Mouse (Mus musculus): Measurements from ENCODE around the gene Plin1.
A peak's percentile ranks its signal among the peaks of the same experiment; 100 is the strongest.

The Plin1 gene

DNA sequence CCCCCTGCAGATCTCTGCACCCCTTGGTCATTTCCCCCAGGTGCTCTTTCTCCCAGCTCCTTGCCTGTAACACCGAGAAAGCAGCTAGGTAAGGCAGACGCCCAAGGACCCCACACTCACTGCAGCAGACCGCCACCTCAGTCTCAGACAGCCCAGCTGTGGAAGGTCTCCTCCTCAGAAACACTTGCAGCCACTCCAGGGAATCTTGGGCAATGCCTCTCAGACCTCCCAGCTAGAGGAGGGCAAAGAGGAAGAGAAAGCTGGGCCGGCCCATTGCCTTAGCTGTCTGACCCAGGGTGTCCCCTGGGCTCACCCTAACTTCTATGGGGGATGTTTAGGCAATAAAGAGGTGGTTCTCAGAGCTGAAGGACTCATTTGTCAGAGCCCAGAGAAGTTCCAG, at the start of gene Plin1:
TSS of gene Plin1 (minus strand) at position 282 of the 400 bp plus-strand sequence.
- no peak for DNase-seq

DNA sequence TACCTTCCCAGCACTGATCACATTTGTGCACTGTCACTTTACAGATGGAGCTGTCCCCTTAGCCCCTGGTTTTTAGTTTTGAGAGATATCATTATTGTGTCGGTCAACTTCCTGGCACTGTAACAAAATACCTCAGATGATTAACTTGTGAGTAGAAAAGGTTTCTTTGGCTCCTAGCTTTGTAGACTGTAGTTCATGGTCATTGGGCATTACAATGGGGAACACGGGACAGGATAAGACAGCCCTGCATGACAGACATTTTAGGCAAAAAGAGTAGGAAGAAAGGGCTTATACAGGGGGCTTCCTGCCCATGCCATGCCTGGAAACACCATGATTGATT, 49.8 kb upstream of the Plin1 start:
- no peak for DNase-seq

DNA sequence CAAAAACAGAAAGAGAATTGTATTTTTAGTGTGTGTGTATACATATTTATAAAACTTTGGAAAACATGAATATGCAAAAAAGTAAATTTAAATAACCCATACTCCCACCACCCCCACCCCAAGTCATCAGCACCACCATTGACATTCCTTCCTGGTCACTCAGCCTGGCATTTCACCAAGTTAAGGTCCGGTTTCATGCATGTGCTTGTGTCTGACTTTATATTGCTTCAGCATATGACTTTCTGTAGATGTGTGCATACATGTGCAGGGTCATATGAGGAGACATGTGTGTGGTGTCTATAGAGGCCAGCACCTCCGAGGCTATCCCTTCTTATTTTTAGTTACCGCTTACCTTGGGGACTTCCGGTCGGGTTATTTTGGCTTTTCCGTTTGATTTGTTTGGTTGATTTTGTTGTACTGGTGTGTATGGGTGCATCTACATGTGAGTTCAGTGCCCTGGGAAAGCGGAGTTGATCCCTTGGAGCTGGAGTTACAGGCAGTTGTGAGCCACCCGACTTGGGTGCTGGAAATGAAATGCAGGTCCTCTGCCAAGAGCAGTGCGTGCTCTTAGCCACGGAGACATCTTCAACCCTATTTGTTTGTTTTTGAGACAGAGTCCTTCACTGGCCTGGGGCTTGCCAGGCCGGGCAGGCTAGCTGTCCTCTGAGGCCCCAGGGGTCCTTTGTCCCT, 49.3 kb upstream of the Plin1 start:
- DNase-seq: no peak

DNA sequence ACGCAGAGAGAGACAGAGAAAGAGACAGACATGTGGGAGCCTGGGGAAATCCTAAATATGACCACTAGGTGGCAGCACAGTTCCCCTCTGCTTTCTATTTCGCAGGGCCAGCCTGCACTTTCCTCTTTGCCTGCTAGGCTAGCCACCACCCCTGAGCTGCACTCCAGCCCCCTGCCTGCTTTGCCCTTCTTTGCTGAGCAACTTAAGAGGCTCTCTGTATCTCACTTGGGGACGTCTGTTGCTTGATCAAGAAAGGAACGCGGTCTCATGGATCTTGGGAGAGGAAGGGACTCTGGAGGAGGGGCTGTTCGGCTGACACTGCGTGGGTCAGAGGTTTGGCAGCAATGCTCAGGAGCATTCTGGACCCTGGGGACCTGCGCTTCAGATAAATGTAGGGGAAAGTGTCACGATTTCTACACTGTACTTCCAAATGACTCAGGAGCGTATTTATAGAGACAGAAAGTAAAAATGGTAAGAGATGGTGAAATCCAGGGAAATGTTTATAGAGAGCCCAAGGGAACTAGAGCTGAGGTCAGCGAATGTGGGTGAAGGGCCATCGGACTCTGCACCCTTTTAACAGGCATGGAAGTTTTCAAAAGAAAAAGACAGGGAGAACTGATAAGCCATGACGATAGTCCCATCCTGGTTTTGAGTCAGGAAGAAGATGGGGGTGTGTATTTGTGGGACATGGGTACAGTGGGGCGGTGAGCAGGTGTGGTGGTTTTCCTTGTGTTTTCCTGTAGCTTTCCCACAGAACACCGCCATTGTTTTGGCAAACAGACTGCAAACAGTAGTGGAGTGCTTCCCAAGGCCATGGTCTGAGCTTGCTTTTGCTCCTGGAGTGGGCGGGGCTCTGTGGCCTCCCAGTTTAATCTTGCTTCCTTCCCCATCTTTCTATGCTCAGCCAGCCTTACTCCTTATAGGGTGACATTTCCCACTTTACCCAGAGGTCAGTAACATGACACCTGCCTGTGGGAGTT, 48.2 kb upstream of the Plin1 start:
- peak; percentile 39 for DNase-seq

DNA sequence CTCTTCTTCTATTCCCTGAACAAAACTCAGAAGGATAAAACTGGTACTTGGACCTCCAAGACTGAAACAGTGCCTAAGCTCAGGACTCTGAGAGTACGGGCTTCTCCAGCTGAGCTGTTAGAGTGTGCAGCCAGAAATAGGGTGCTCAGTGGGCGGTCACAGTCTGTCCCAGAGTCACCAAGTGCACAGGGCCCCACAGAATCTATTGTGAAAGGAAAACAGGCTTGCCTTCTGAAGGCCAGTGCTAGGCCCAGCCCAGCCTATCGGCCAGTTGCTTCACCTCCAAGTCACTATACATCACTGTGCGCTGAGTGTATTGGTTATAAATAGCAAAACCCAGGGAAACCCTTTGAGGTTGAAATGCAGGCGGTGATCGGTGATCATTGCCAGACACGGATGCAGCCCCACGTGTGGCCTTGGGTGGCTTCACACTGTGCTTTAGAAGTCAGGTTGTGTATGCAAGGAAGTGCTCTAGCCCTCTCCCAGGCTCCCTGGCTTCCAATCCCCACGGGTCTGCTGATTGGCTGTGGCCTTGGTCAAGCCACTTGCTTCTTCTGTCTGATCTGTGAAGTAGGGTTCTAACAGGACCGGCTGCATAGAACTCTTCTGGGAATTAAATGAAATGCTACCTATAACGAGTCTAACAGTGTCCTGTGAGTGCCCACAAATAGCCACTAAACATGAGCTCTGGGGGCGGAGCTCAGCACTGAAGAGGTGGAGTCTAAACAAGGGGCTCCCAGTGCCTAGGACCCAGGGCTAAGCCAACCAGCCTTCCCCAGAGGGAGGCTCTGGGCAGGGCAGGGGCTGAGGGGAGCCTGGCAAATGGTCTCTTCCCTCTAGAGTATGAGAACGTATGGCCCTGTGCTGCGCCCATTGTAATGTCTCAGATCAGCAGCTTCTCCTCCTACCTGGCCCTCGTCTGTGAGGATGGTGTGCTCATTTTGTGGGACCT, 39.1 kb upstream of the Plin1 start:
- DNase-seq: peak; percentile 41

DNA sequence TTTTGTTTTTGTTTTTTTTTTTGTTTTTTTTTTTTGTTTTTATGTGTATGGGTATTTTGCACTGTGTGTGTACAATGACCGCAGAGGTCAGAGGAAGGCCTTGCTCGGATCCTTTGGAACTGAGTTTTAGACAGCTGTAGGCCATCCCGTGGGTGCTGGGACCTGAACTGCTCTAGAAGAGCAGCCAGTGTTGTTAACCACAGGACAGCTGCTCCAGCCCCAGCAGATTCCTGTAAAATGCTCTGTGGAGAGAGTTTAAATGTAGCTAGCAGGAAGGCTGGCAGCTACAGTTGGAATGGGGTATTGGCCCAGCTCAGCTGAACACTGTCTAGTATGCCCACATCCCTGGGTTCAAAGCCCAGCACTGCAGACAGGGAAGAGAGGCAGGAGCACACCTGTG, 37.0 kb upstream of the Plin1 start:
- DNase-seq: no peak

DNA sequence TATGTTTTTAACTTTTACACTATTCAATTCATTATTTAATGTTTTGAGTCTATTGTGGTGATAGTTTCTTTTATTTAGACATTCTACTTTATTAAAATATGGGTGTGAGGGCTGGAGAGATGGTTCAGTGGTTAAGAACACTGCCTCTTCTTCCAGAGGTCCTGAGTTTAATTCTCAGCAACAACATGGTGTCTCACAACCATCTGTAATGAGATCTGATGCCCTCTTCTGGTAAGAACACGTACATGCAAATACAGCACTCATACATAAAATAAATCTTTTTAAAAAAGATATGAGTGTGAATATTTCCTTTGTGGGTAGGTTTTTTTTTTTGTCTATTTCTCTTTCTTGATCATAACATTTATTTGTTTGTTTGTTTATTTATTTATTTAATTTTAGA, 33.3 kb upstream of the Plin1 start:
- no peak for DNase-seq

DNA sequence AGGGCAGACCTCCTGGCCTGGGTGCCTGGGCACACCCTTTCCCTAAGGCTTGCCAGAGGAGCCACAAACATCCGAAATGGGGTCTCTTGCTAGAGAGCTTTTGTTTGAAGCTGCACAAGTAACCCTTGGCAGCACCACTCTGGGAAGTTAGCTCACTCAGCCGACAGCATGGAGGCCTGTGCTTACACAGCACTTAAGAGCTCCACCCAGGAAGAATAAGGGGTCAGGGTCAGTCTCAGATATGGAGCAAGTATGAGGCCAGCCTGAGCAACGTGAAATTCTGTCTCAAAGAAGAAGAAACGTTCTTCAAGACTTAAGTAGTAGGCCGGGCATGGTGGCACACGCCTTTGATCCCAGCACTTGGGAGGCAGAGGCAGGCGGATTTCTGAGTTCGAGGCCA, 29.4 kb upstream of the Plin1 start:
- DNase-seq: no peak

DNA sequence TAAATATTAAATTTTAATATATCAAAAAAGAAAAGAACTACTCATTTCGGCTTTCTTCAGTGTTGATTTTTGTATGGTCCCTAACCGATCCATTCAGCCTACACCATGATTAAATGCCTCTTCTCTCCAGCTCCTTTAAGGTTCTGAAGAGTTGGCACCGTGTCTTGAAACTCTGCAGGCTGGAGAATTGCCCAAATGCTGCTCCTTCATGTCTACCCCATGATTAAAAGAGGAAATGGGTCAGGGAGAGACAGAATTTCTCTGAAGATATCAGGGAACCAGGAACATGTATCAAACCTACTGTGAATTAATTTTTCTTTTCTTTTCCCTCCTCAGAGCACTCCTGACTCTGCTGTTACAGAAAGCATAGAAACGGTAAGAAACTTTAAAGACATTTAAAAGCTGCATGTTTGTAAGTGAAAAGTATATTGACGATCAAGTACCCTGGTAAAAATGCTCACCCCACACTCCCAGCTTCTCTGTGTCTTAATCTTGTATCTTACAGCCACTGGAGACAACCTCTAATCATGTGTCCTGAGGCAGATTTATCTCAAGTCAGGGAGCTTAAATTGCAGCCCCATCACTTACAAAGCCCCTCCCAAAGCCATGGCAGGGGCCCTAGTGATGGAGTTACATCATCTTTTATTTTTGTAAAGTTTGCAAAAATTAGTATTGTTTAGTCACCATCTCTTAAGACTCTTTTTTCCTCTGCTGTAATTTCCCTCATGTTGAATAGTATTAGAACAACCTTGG, 28.6 kb upstream of the Plin1 start:
- DNase-seq: no peak

DNA sequence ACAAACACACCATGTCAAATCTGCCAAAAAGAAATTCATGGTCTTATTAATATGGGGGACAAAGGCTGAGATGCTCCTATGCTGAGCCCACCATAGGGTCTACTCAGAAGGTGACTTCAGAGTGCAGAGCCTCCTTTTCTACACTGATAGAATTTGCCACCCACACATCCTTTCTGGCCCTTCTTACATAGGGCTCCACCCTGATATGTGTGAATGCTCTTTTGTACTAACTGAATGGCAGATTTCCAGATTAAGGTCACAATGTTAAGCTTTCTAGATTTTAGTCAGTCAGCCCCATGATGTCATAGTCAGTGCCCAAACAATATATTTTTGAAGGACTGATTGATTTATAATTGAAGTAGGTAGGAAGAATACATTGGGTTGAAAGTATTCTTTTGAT, 27.1 kb upstream of the Plin1 start:
- DNase-seq: no peak

DNA sequence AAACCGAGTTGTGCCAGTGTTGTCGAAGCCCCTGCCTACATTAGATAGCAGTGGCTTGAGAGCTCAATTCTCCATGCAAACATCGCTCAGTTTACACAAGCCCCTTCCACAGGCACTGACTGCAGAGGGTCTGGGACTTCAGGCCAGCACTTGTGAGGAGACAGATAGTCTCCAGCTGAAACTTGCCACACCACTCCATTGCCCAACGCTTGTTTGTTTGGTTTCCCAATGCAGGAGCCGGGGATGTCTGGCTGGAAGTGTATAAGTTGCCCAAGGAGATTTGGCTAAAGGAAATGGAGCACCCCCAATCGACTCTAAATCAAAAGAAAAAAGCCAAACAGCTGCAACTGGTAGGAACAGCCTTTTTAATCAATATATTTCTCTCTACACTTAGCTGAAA, 25.5 kb upstream of the Plin1 start:
- no peak for DNase-seq

DNA sequence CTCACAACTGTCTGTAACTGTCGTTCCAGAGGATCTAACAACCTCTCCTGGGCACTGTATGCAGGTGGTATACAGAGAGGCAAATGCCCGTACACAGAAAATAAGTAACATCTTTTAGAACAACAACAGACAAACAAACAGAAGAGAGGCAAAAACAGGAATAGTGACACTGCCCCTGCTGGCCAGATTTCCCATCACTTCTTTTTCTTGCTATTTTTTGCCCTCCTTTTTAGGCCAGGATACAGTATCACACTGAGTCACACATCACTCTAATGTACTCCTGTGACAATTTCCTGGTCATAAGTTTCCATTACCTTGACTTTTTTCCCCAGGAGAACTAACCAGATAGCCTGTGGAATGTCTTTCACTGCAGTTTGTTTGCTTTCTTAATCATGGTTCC, 23.6 kb upstream of the Plin1 start:
- DNase-seq: no peak

DNA sequence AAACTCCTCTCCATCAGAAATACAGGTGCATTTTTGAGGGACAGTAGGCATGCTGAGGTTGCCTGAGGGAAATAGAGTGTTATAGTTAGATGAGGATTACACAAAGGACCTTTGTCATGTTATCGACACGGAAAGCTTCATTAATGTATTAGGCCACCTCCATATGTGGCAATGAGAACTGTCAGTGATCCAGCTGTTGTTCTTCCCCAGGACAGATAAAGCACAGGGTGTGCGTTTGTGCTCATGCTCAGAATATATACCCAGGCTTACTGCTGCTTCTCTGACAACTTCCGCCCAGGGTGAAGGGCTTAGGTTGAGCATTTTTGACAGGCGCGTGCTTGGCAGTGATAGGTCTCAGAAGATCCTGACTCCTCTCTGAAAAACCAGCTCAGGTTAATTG, 16.8 kb upstream of the Plin1 start:
- no peak for DNase-seq

DNA sequence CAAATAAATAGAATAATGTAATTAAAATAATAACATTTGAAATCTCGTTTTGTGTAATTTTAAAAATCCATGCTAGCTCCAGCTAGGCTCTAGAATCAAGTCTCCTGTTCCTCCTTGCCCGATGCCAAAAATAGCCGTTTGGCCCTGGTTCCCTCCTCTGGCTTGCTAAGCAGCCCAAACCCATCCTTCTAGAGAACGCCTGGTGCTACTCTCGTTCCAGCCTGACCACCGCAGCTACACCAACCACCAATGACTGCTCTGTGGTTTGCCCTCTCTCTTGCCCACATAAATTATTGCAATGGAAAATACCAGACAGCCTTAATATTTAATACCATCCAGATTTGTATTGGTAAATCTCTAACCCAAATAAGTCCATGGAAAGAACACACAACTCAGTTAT, 15.0 kb upstream of the Plin1 start:
- no peak for DNase-seq

DNA sequence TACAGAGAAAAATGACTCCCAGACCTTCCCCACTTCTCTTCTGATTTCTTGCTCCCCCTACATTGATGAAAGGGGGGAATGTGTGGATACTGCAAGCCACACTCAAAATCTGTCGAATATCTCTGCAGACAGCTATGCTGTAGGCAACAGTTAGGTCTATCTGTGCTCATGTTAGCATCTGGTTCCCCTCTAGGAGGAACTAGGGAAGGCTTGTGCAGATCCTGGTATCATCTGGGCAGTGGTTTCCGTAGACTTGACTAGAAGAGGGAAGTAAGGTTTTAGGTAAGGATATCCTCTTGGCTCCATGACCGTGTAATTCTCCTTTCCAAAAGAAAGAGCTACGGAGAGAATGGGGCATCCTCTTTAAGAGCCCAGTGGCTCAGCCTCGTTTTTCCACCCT, 11.9 kb upstream of the Plin1 start:
- DNase-seq: no peak

DNA sequence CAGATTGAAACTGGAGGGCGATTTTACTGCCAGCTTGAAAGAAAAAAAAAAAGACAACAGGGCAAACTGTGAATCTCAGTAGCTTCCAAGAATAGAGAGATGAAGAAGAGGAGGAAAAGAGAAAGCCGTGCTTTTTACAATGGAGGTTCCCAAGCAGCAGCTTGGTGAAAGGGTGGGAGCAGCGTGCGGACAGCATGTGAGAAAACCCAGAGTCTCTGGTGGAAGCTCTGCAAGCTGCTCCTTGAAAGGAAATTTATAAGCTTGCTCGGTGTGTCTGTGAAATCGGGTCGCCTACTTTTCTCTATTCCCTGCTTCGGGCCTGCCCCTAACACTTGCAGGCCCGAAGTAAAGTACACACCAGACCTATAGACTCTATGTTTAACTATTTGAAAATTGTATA, 11.3 kb upstream of the Plin1 start:
- DNase-seq: no peak

DNA sequence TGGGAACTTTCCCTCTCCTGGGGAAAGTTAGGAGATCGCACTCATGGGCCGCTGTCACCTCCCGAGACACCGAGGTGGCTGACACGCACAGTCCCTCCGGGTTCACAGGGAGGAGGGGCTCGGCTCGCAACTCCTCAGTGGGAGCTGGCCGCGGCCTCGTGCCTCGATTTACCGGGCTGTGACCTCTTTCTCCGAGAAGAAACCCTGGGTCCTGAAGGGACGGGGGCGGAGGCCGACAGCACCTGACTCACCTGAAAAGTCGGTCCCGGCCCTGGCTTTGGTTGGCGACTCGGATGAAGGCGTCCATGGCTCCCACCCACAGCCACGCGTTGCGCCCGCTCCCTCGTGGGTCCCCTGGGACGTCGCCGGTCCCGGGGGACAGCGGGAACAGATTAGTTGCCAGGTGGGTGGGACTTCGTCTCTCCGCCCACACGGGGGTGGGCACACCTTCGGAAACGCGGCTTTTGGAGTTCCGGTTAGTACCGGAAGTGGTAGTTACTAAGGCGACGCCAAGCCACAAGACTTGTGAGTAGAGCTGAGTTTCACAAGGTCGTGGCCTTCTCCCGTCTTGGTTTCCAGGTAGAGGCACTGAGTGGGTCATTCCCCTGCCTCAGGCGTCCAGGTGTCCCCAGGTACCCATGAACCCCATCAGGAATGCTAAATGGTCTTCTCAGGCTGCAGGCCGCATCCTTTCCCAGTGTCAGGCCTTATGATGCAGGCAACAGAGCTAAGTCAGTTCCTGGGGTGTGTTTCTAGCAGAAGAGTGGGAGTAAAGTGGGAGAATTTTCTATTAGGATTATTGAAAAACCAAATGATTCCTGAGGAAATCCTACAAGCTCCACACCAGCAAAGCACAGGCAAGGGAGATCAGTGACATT, 10.2 kb upstream of the Plin1 start, which contains the start of the genes Pex11a and Wdr93:
TSS of gene Pex11a (minus strand) at position 473 of the 878 bp plus-strand sequence.
TSS of gene Wdr93 (plus strand) at position 505 of the 878 bp plus-strand sequence.
- DNase-seq: peak; percentile 89

DNA sequence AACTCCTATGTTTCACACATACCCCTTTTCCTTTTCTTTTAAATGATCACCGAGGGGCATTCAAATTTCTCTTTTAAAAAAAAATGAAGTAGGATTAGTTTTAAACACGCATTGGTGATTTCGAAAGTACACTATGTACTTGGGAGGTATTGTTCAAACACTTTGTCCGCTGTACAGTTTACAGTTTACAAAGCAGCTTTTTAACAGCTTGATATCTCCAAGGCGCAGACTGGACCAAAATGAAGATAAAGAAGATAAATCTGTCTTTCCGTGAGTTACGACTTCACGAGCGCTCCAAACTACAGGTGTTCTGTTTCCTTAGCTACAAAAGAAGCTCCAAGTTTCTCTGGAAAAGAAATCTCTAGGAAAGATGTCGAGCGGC, 9.6 kb upstream of the Plin1 start:
- no peak for DNase-seq

DNA sequence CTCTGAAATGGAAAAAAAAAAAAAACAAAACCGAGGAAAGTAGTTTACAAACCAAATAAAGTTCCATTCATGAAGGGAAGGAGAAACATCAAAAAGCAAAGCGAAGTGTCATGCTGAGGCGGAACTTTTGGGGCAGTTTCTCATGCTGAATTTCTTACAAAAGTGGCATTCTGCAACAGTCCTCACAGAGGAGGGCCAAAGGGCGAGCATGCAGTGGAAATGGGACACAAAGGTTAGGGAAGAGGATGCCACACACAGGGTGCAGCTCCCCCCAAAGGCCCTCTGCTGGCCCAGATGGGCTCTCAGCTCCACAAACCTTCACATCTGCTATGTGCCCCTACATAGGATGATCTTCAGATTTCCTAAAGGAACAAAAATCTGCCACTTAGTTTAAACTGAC, 7.6 kb upstream of the Plin1 start:
- no peak for DNase-seq

DNA sequence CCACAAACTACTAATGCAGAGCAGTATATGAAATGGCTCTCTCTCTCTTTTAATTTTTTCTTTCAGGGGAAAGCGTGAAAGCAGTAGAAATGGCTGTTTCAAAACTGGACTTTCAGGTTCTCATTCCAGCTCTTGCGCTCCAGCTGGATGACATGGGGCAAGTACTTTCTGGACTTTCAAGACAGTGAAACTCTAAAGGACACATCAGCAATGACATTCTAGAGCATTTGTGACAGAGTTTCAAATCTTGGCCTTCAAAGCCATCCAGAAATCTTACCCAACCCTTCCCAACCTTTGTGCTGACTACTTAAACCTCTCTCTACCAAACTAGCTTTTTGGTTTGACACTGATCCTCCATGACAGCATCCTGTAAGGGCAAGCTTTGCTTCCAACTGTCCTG, 6.2 kb upstream of the Plin1 start:
- DNase-seq: no peak

DNA sequence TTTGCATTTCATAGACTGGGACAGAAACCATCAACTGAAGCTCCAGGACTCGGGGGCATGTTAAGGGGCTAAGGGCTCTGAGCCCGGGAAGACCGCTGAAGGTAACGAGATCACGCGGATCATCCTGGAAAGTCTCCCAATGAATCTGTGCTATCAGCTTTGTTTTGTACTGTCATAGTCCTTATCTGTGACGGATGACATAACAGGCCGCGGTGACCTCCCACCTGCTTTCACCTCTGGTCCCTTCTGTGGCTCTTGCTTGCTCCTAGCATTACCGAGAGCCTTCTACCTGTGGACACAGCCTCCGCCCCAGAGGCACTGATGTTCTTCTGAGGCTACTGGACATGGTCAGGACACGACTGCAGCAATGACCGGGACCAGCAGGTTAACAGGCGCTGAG, 3.8 kb upstream of the Plin1 start:
- DNase-seq: no peak

Measured in layer of hippocampus, adult 9-11 months (tissue).